Mouse (Mus musculus): ENCODE results near the gene Map2k6. TPM values are rescaled to one million over a fixed set of nuclear protein-coding genes. Genes with fewer than 3 reads are reported as not detected.
"Not testable (repeated sequence)": the region's sequence is repeated elsewhere in the genome, so short reads cannot be mapped to it uniquely, and the experiment has no call there.

Map2k6 gene
- total RNA-seq (2021): 10 to 100 TPM; 22.8 to 25.1 TPM
- long read RNA-seq, experiment 1, transcript Map2k6-201 (12 exons, 2,068 nt): major isoform, 6 of 10 reads
- long read RNA-seq, experiment 1, partial matches to known transcripts: 0 of 10 reads
- long read RNA-seq, experiment 1, other reads (novel, unspliced or antisense): 4 of 10 reads
- long read RNA-seq, experiment 2, transcript Map2k6-201 (12 exons, 2,068 nt): major isoform, 10 of 15 reads
- long read RNA-seq, experiment 2, partial matches to known transcripts: 2 of 15 reads
- long read RNA-seq, experiment 2, other reads (novel, unspliced or antisense): 3 of 15 reads

DNA sequence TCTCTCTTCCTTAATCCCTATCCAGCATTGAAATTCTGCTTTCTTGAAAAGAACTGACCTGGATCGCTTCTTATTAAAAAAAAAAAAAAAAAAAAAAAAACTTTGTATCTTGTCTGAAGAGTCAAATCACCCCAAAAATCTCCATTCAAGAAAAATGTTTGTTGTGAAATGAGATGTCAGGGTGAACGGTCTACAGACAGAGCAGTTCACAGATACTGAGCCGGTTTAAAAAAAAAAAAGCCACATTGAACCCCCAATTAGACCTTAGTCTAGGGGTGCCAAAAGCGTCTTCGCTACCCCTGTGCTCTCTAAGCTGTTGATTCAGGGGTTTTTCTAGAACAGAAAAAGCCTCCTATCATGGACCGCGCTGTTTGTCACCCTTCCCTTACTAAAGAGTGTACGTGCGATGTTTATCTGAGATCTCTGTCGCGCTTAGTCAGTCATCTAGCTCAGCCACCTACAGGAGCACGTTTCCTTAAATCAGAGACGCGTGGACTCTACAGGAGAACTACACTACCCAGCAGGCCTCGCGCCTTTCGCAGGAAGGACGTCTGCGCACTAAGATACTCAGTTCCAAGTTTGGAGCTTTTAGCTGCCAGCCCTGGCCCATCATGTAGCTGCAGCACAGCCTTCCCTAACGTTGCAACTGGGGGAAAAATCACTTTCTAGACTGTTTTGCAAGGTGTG lies at the start of gene Map2k6:
TSS of gene Map2k6 (plus strand) at position 570 of the 687 bp plus-strand sequence.
- intact Hi-C loops (cut with DNase I): no loop called here
- DNase-seq (ENCODE audit: low spot score in 2 of 2): peak; percentile 88 to 92

DNA sequence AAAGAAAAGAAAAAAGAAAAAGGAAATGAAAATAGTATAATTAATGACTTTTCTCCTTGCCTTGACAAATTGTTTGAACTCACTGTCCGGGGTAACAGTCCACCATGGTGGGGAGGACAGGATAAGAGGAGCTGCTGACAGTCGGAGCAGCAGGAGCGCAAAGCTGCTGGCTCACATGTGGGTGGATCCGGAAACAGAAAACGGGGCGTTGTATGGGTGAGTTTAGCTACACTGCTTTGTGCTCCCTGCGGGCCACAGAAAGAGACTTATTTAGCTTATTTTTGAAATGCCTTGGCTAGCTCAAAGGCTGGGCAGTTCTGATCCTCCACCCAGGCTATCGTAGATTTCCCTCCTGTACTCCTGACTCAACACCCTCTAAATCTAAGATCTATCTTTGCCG lies 44.7 kb upstream of the Map2k6 start:
- intact Hi-C loops (cut with DNase I): no loop called here
- DNase-seq (ENCODE audit: low spot score in 2 of 2): peak in 1 of 2 experiments; percentile 21

DNA sequence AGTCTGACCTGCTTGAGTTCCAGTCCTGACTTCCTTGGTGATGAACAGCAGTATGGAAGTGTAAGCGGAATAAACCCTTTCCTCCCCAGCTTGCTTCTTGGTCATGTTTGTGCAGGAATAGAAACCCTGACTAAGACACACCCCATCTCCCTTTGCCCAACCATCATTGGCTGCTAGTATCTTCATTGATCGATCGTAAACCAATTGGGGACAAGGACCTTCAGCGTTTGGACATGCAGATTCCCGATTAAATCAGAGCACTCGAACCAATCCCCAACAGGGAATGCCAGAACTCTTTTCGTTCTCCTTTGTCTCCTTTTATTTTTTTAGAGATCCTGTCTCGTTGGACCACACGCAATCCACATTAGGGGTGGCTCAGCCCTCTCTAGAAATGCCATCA lies 43.8 kb upstream of the Map2k6 start:
- intact Hi-C loops (cut with DNase I): loop anchor here (5.0 kb wide), 1 partner anchor 127 kb away; no protein-coding TSS in a partner anchor
- not testable (repeated sequence) for DNase-seq (ENCODE audit: low spot score in 2 of 2)

- DNase-seq (ENCODE audit: low spot score in 2 of 2): peak; percentile 63 to 70
- intact Hi-C loops (cut with DNase I): loop anchor here (5.0 kb wide), 1 partner anchor 124 kb away; no protein-coding TSS in a partner anchor
Measured at GRCm38 (mm10) chr11:110357756-110358551, 41.0 kb upstream of the Map2k6 start.

- DNase-seq (ENCODE audit: low spot score in 2 of 2): peak; percentile 30 to 41
- intact Hi-C loops (cut with DNase I): loop anchor here (5.0 kb wide), 1 partner anchor 132 kb away; no protein-coding TSS in a partner anchor
Measured at GRCm38 (mm10) chr11:110365016-110365415, 33.9 kb upstream of the Map2k6 start.

DNA sequence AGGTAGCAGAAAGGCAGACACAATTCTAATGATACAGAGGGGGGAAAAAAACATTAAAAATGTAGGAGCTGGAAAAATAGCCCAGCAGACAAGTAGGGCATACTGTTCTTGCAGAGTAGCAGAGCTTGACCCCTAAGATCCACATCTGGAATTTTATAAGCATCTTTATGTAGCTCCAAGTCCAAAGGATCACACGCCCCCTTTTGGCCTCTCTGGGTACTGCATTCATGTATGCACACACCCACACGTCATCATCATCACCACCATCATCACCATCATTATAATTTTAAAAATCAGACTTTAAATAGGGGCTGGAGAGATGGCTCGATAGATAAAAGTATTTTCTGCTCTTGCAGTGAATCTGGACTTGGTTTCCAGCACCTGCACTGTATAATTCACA lies 32.0 kb upstream of the Map2k6 start:
- no peak for DNase-seq (ENCODE audit: low spot score in 2 of 2)
- intact Hi-C loops (cut with DNase I): loop anchor here (5.0 kb wide), 1 partner anchor 130 kb away; no protein-coding TSS in a partner anchor

DNA sequence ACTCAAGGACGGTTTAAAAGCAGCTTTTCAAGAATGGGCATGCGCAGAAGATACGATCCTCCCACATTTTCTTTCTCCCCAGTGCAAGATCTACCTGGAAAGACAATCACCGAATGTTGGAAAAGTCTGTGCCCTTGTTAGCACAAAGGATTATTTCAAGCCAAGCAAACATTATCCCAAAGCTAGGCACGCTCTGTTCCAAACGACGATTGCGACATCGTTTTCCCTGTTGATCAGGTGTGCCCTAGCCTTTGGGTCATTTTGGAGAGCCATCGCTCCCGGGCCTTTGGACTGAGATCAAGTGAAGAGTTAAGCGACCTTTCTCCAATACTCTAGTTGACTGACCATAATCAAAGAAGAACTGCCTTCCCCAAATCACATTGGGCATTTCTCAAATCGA lies 31.3 kb upstream of the Map2k6 start:
- intact Hi-C loops (cut with DNase I): loop anchor here (5.0 kb wide), 1 partner anchor 130 kb away; no protein-coding TSS in a partner anchor

GRCm38 (mm10) chr11:110369312-110370019 lies 29.5 kb upstream of the Map2k6 start:
- intact Hi-C loops (cut with DNase I): loop anchor here (5.0 kb wide), 1 partner anchor 128 kb away; no protein-coding TSS in a partner anchor
- DNase-seq (ENCODE audit: low spot score in 2 of 2): no peak

More for the DNA sequence above, 31.3 kb upstream of the Map2k6 start:
- no peak for DNase-seq (ENCODE audit: low spot score in 2 of 2)

DNA sequence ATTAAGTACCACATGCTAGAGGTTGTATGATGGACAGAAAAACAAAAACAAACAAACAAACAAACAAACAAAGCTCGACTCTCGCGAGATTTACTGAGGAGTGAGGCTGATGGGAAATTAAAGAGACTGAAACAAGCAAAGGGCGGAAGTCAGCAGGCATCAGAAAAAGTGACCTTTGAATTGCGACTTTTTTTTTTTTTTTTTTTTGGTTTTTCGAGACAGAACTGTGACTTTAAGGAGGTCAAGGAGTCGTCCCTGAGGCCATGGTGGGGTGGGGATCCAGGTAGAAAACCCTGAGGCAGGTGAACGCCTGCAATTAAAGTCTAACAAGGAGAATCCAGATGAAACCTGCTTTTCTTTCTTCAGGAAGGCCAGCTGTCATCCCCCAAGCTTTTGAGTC lies 27.1 kb upstream of the Map2k6 start:
- DNase-seq (ENCODE audit: low spot score in 2 of 2): no peak
- intact Hi-C loops (cut with DNase I): no loop called here

GRCm38 (mm10) chr11:110372266-110372954 lies 26.5 kb upstream of the Map2k6 start:
- no peak for DNase-seq (ENCODE audit: low spot score in 2 of 2)
- intact Hi-C loops (cut with DNase I): no loop called here

DNA sequence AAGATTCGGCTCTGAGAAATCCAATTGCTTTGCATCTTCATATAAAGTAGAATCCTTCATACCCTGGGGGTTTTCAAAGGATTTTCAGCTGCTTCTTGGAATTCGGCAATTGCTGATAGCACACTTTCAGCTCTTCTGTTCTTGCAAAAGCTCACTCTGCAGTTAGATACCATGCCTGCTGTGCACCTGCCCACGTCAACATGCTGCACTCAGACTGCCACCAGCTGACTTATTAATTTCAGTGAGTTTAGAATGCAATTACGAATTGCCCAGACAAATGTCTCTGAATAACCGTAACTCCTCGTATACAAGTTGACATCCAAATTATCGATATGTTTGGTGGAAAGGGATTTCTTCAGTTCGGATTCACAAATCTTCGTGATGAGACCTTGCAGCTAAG lies 24.9 kb upstream of the Map2k6 start:
- no peak for DNase-seq (ENCODE audit: low spot score in 2 of 2)
- intact Hi-C loops (cut with DNase I): no loop called here

- DNase-seq (ENCODE audit: low spot score in 2 of 2): peak; percentile 42 to 53
- intact Hi-C loops (cut with DNase I): no loop called here
Measured at GRCm38 (mm10) chr11:110379661-110380309, 19.1 kb upstream of the Map2k6 start.

GRCm38 (mm10) chr11:110380310-110380668 lies 18.6 kb upstream of the Map2k6 start:
- intact Hi-C loops (cut with DNase I): no loop called here
- DNase-seq (ENCODE audit: low spot score in 2 of 2): no peak

DNA sequence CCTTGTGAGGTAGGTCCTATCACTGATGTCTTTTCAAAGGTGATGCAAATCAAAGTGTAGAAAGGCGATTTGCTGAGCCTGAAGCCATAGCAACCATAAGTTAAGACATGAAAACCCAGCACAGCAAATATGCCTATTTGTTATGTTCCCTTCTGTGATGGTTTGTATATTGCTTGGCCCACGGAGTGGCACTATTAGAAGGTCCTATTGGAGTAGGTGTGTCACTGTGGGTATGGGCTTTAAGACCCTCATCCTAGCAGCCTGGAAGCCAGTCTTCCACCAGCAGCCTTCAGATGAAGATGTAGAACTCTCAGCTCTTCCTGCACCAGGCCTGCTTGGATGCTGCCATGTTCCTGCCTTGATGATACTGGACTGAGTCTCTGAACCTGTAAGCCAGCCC lies 13.4 kb upstream of the Map2k6 start:
- intact Hi-C loops (cut with DNase I): no loop called here
- no peak for DNase-seq (ENCODE audit: low spot score in 2 of 2)

GRCm38 (mm10) chr11:110392763-110393162 lies 6.2 kb upstream of the Map2k6 start:
- intact Hi-C loops (cut with DNase I): no loop called here
- DNase-seq (ENCODE audit: low spot score in 2 of 2): no peak

- no peak for DNase-seq (ENCODE audit: low spot score in 2 of 2)
- intact Hi-C loops (cut with DNase I): no loop called here
Measured at GRCm38 (mm10) chr11:110394788-110395452, 4.0 kb upstream of the Map2k6 start.

DNA sequence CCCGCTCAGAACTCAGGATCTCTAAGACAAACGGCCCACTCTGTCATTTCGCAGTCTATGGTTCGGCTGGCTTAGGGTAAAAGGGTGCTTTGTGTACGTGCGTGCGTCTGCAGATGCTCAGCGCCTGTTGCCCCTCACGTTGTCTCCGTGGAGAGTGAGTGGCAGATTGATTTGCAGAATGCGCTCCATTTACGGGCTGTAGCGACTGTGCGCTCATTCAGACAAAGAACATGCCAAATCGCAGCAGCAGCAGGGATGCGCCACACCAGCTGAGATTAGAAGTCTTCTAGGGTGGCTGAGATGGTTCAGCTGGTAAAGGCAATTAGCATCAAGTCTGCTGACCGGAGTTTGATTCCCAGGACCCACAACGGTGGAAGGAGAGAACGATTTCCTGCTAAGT lies 2.8 kb upstream of the Map2k6 start:
- DNase-seq (ENCODE audit: low spot score in 2 of 2): peak; percentile 26 to 34
- intact Hi-C loops (cut with DNase I): no loop called here
